Mouse (Mus musculus) limb, embryonic 15.5 days (tissue): Measurements from ENCODE around the gene Ifitm3. TPM values are rescaled to one million over a fixed set of nuclear protein-coding genes. Genes with fewer than 3 reads are reported as not detected.
A peak's percentile ranks its signal among the peaks of the same experiment; 100 is the strongest.
"Not testable (repeated sequence)": the region's sequence is repeated elsewhere in the genome, so short reads cannot be mapped to it uniquely, and the experiment has no call there.

Experiments used
- ATAC-seq: fragments of 200-750 bp; cut with Nextera tagmentation; 2 replicates; pipeline ENCODE4 v1.8.0; 2017; ENCODE audit warnings: low read depth, moderate TSS enrichment; ENCODE audit not compliant: insufficient number of reproducible peaks, low FRiP score, low TSS enrichment
- H3K27ac ChIP-seq: fragments of 300-500 bp; sonication (generic); 2 replicates; pipeline ENCODE4 v1.5.1; 2015; ENCODE audit warnings: moderate library complexity, mild to moderate bottlenecking, inconsistent platforms
- H3K27me3 ChIP-seq: fragments of 300-500 bp; sonication (generic); 2 replicates; pipeline ENCODE4 v1.6.1; 2015; ENCODE audit warnings: inconsistent platforms
- H3K36me3 ChIP-seq: fragments of 300-500 bp; sonication (generic); 2 replicates; pipeline ENCODE4 v1.6.1; 2015; ENCODE audit warnings: inconsistent platforms
- H3K4me1 ChIP-seq: fragments of 300-500 bp; sonication (generic); 2 replicates; pipeline ENCODE4 v1.6.1; 2015; ENCODE audit warnings: inconsistent platforms
- H3K4me2 ChIP-seq: fragments of 300-500 bp; sonication (generic); 2 replicates; pipeline ENCODE4 v1.6.1; 2015; ENCODE audit warnings: mild to moderate bottlenecking, inconsistent platforms
- H3K4me3 ChIP-seq: fragments of 300-500 bp; sonication (generic); 2 replicates; pipeline ENCODE4 v1.5.1; 2015; ENCODE audit warnings: mild to moderate bottlenecking, inconsistent platforms
- H3K9ac ChIP-seq: fragments of 300-500 bp; sonication (generic); 2 replicates; pipeline ENCODE4 v1.6.1; 2015; ENCODE audit warnings: inconsistent platforms
- H3K9me3 ChIP-seq: fragments of 300-500 bp; sonication (generic); 2 replicates; pipeline ENCODE4 v1.6.1; 2016; ENCODE audit warnings: inconsistent platforms
- WGBS: fragments of 180-500 bp; shearing (Covaris S2); methylation state at CpG from one replicate; pipeline ENCODE4 v1.1.7; 2015; 5-methylcytosine and 5-hydroxymethylcytosine counted together
- polyA plus RNA-seq: library from polyadenylated mRNA; unstranded; fragments of >200 nt; fragmentation: Nextera tagmentation; extraction: Ambion mirVana; gene quantifications from 2 replicates; pipeline ENCODE4 v1.2.1, GENCODE M21; 2015

Ifitm3 gene
- polyA plus RNA-seq, 1 experiment from 2014 or later, result 218 TPM

DNA sequence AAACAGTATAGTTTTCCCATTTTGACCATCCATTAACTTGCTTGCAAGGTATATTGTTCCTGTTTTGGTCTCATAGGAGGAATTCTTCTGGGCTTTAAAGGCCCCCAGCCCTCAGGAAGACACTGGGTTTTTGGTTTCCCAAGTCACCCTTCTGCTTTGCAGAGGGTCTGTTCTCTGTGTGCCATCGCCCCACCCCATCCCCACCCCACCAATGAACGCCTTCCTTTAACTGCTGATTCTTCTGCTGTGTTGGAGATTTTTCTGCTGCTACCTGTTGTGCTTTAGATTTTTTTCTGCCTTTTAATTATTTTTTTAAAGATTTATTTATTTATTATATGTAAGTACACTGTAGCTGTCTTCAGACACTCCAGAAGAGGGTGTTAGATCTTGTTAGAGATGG lies 18.3 kb upstream of the Ifitm3 start, which contains the start of gene Gm17387:
Gene Gm17387, plus strand, starts transcription at position 301 of the 400 bp plus-strand sequence.
- 96% methylated on average over 2 of the region's 2 CpGs for WGBS
- Histone ChIP-seq H3K27me3 (no peaks in the 10 kb centered on the region), H3K27ac (no peak within 1 kb of the TSS), H3K4me1 (0 out of 2 replicates have a peak, but pooled peaks cover 2% of the 10 kb centered on the region), H3K4me3 (no peak within 1 kb of the TSS), H3K4me2 (no peak within 1 kb of the TSS), H3K9ac (no peak within 1 kb of the TSS), H3K36me3 (no peaks in the 10 kb centered on the region), H3K9me3 (no peaks in the 10 kb centered on the region)
- ATAC-seq, result no peak

DNA sequence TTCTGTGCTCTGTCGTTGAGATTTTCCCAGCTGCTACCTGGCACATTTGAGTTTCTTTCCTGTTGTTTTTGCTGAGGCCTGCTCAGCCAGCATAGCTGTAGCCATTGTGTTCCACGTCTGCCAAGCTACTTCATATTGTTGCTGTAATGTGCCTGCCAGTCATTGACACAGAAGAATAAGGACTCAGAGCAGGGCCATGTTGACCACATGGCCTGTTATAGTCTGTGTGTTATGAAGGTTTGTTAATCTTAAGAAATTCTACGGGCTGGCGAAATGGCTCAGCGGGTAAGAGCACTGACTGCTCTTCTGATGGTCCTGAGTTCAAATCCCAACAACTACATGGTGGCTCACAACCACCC lies 16.1 kb upstream of the Ifitm3 start:
- no peak overlapping the region for H3K9ac ChIP-seq
- H3K4me1 ChIP-seq, result 0 out of 2 replicates have a peak, but pooled peaks cover 2% of the 10 kb centered on the region
- H3K9me3 ChIP-seq, result no peaks in the 10 kb centered on the region
- no peak overlapping the region for H3K27ac ChIP-seq
- no peaks in the 10 kb centered on the region for H3K36me3 ChIP-seq
- no peak for ATAC-seq
- H3K4me2 ChIP-seq, result no peak overlapping the region
- H3K4me3 ChIP-seq, result no peak overlapping the region
- no peaks in the 10 kb centered on the region for H3K27me3 ChIP-seq
- WGBS, result 66% methylated on average over 5 of the region's 5 CpGs

DNA sequence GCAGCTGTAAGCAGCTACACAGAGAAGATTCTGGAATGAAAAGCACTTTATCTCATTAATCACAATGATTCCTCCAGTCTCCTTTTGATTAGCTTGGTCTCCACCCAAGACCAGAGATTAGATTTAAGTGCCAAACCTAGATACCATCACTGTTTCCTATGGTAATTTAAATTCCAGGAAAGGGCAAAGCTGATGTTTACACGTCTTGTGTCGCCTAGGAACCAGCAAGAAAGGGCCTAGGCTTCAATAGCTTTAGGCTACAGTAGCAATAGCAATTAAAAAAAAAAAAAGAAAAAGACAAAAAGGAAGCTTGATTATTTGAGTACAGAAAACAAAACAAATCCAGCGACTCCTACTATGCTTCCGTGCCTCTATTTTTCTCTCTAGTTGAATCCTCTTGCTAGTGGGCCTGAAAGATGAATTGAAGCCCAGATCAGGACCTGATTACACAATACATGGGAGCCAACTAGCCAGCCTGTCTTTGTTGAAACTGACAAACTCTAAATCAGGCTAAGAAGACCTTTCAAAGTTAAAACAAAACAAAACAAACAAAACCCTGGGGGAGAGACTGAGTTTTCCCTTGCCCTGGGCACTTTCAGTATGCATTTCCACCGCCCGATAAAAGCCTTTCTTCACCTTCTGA lies 15.6 kb upstream of the Ifitm3 start:
- Histone ChIP-seq H3K27ac (no peak overlapping the region), H3K4me1 (0 out of 2 replicates have a peak, but pooled peaks cover 2% of the 10 kb centered on the region), H3K9me3 (no peaks in the 10 kb centered on the region), H3K27me3 (no peaks in the 10 kb centered on the region), H3K9ac (no peak overlapping the region), H3K4me3 (no peak overlapping the region), H3K36me3 (no peaks in the 10 kb centered on the region), H3K4me2 (no peak overlapping the region)
- ATAC-seq, result no peak
- 57% methylated on average over 6 of the region's 6 CpGs for WGBS

GRCm38 (mm10) chr7:141024865-141025838 lies 14.6 kb upstream of the Ifitm3 start:
- Histone ChIP-seq H3K4me1 (0 out of 2 replicates have a peak, but pooled peaks cover 2% of the 10 kb centered on the region), H3K4me3 (no peak overlapping the region), H3K27ac (no peak overlapping the region), H3K27me3 (no peaks in the 10 kb centered on the region), H3K36me3 (no peaks in the 10 kb centered on the region), H3K9me3 (no peaks in the 10 kb centered on the region), H3K9ac (no peak overlapping the region), H3K4me2 (no peak overlapping the region)
- WGBS, result 50% methylated on average over 6 of the region's 6 CpGs
- ATAC-seq, result no peak

DNA sequence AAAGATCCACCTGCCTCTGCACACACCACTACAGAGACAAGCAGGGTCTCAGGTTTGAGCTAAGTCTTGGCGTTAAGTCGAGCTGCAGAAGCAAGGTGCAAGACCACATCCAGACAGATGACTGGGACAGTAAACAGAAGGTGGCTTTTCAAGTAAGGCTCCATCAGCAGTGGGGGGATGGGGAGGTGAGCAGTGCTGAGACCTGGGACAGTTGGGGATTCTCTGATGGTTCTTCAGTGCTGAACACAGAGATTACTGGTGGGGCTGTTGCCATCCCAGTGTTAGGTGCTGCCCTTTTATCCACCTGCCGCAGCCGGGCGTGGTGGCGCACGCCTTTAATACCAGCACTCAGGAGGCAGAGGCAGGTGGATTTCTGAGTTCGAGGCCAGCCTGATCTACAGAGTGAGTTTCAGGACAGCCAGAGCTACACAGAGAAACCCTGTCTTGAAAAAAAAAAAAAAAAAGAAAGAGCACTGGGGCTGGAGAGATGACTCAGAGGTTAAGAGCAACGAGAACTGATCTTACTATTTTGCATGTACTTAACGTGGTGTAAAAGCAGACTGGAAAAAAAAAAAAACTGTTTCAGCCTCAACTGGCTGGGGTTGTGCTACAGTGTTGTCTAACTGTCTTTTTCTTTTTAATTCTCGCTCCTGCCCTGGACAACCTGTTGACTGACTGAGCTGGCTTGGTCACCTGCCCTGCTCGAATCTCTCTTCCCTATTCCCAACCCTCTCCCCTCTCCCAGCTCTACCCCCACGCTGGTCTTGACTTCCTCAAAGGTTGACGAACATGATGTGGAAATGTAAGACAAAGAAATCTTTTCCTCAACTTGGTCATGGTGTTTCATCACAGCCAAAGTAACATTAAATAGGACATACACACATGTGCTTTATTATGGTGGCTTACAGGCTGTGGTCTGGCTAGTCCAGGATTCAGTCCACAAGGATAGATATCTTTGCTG lies 11.2 kb upstream of the Ifitm3 start:
- Histone ChIP-seq H3K9me3 (no peaks in the 10 kb centered on the region), H3K4me2 (no peak overlapping the region), H3K27me3 (no peaks in the 10 kb centered on the region), H3K9ac (no peak overlapping the region), H3K4me3 (no peak overlapping the region), H3K4me1 (0 out of 2 replicates have a peak, but pooled peaks cover 2% of the 10 kb centered on the region), H3K27ac (no peak overlapping the region), H3K36me3 (no peaks in the 10 kb centered on the region)
- ATAC-seq, result no peak
- WGBS, result 75% methylated on average over 14 of the region's 14 CpGs

GRCm38 (mm10) chr7:141019028-141019427 lies 8.5 kb upstream of the Ifitm3 start:
- no peak overlapping the region for H3K27ac ChIP-seq
- no peak overlapping the region for H3K4me2 ChIP-seq
- H3K9me3 ChIP-seq, result no peaks in the 10 kb centered on the region
- no peaks in the 10 kb centered on the region for H3K36me3 ChIP-seq
- ATAC-seq, result no peak
- H3K27me3 ChIP-seq, result no peaks in the 10 kb centered on the region
- no peak overlapping the region for H3K4me3 ChIP-seq
- no peaks in the 10 kb centered on the region for H3K4me1 ChIP-seq
- H3K9ac ChIP-seq, result no peak overlapping the region
- WGBS, result 91% methylated on average over 5 of the region's 5 CpGs

DNA sequence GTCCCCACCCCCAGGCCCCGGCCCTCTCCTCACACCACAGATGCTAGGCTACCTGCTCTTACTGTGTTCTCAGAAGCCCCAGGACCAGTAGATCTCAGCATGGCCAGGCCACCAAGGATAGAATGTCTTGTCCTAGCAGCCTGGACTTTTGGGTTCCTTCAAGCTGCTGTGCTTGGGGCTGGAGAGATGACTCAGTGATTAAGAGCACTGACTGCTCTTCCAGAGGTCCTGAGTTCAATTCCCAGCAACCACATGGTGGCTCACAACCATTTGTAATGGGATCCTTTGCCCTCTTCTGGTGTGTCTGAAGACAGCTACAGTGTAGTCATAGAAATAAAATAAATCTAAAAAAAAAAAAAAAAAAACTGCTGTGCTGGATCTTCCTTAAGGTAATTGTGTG lies 7.3 kb upstream of the Ifitm3 start, which contains the start of gene Ifitm6:
Gene Ifitm6, minus strand, starts transcription at position 101 of the 400 bp plus-strand sequence.
- WGBS, result 86% methylated on average over 1 of the region's 1 CpGs
- not testable (repeated sequence) for H3K9me3 ChIP-seq, ATAC-seq, H3K9ac ChIP-seq, H3K36me3 ChIP-seq, H3K27ac ChIP-seq, H3K4me1 ChIP-seq, H3K4me3 ChIP-seq, H3K4me2 ChIP-seq, H3K27me3 ChIP-seq

DNA sequence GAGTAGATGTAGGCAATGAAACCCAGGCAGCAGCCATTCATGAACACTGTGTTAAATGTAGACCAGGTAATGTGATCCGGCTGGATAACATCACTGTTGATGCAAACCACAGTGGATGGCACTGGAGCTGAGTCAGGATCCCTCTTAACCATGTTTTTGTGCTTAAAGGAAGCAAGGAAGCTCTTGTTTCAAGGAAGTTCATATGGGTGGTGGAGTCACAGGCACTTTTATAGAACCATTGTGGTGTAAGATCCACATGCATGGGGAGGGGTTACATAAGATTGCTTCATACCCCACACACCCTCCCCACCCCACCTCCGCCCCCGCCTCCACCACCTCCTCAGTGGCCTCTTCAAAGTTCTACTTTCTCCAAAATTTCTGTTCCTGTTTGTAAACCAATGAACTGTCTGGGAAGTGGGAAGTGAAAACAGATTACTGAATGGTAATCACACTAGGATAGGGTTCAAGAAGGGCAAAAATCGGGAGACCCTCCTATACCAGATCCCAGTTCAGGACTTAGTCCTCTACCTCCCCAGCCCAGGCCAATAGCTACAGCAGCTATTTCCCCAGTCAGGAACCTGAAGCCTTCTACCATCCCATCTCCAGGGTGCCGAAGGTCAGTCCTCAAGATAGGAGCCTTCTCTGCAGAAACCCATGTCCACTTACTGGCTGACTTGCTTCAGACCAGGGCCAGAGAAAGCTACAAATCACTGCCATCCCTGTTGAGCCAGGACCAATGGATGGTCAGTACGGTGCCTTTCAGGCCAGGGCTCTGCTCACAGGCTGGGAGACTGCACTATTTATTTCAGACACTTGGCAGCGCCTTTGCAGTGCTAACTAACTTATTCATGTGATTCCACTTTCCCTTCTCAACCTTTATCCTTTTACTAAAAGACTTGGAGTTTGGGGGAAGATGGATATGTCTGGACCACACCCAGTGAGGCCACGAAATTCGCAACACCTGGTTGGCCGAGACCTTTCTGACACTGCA lies 6.4 kb upstream of the Ifitm3 start:
- no peak overlapping the region for H3K4me2 ChIP-seq
- H3K27ac ChIP-seq, result no peak overlapping the region
- H3K36me3 ChIP-seq, result no peaks in the 10 kb centered on the region
- WGBS, result 83% methylated on average over 10 of the region's 10 CpGs
- no peak for ATAC-seq
- no peaks in the 10 kb centered on the region for H3K27me3 ChIP-seq
- H3K9me3 ChIP-seq, result no peaks in the 10 kb centered on the region
- H3K9ac ChIP-seq, result no peak overlapping the region
- H3K4me3 ChIP-seq, result no peak overlapping the region
- H3K4me1 ChIP-seq, result no peaks in the 10 kb centered on the region

DNA sequence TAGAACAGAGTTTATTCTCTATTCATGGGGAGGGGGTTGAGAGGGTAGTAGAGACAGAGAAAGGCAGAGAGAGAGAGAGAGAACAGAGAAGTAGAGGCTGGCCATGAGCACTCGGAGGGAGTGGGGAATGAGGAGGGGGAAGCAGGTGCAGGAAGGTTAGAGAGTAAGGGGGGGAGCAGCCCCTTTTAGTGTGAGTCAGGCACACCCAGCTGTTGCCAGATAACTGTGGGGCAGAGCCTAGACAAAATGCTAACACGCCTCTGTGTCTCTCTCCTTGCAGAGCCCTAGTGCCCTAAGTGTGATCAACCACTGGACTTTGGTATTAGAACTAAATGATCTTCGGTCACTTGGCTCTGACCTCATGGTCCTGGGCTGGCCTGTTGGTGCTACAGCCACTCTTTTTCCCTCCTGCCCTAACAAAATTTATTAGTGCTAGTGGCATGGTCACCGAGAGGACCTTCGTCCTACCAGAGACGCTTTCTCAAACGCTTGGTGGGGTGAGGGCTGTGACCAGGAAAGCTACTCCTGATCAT lies 734 bp upstream of the Ifitm3 start:
- ATAC-seq, result no peak
- Histone ChIP-seq H3K27me3 (no peaks in the 10 kb centered on the region), H3K4me1 (peaks cover 30% of the 10 kb centered on the region), H3K9me3 (no peaks in the 10 kb centered on the region), H3K36me3 (no peaks in the 10 kb centered on the region), H3K4me2 (no peak overlapping the region), H3K27ac (peak overlapping the region; percentile 86; the same call in 1 of the 2 replicates), H3K9ac (no peak overlapping the region), H3K4me3 (no peak overlapping the region)
- 86% methylated on average over 7 of the region's 7 CpGs for WGBS

DNA sequence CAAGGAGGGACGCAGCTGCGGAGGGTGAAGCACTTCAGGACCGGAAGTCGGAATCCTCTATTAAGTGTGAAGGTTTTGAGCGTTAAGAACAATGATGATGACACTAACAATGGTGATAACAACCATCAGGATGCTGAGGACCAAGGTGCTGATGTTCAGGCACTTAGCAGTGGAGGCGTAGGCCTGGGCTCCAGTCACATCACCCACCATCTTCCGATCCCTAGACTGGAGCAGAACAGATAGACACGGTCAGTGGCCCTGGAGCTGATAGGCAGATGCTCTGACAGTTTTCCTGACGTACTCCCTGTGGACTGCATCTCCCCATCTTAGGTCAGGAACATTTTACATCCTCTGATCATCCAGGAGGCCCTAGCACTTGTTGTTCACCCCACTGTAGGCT lies 905 bp downstream of the Ifitm3 start:
- H3K4me3 ChIP-seq, result peak overlapping the region; percentile 48
- 83% methylated on average over 9 of the region's 9 CpGs for WGBS
- H3K4me2 ChIP-seq, result peak overlapping the region; percentile 59
- peaks cover 30% of the 10 kb centered on the region for H3K4me1 ChIP-seq
- no peak for ATAC-seq
- peak overlapping the region; percentile 86; the same call in 1 of the 2 replicates for H3K27ac ChIP-seq
- H3K27me3 ChIP-seq, result no peaks in the 10 kb centered on the region
- no peaks in the 10 kb centered on the region for H3K36me3 ChIP-seq
- no peak overlapping the region for H3K9ac ChIP-seq
- H3K9me3 ChIP-seq, result no peaks in the 10 kb centered on the region
